ENCODE assay signal across 25 mouse cellular contexts in the genomic region with DNA sequence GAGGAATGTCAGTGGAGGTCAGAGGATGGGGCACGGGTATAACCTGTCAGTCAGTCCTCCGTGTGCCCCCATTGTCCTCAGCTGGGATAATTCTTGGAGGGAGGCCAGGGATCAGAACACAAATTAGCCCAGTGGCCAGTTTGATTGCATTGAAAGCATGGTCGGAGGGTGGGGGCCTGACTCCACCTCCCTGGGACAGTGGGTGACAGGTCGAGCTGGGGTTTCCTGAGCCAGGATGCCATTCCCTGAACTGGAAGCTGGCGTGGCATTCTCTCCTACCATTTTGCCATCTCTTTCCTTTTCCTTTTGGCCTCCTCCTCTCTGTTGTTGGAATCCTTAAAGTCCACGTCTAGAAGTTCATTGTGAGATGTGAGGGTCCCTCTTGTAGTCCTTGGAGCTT. TPM values are rescaled to one million over a fixed set of nuclear protein-coding genes. Genes with fewer than 3 reads are reported as not detected.
DNase-seq lines count a peak whose midpoint lies in the region; ATAC-seq lines count a peak whose summit lies in the region.
"Had no signal": no experiment of that assay in that cellular context is flagged by ENCODE, and none has a peak within 500 bp of the region (broad histone marks: within the 10 kb centered on the region; RNA-seq: fewer than 3 reads in every experiment).

No protein-coding gene starts in this region.

- no peaks in the 10 kb centered on the region for H3K9me3 ChIP-seq in heart, embryonic 16.5 days (replicated peaks; ENCODE audit: control insufficient read depth, low read length)
- H3K9me3 ChIP-seq in intestine, embryonic 15.5 days, result no peaks in the 10 kb centered on the region
- H3K9me3 ChIP-seq in liver, embryonic 13.5 days (replicated peaks), result no peaks in the 10 kb centered on the region
- no peaks in the 10 kb centered on the region for H3K9me3 ChIP-seq in stomach, embryonic 15.5 days
- H3K9me3 ChIP-seq: embryonic facial prominence, embryonic 13.5 days; forebrain, embryonic 13.5 days; hindbrain, embryonic 10.5 days; limb, embryonic 15.5 days; midbrain, embryonic 15.5 days; neural tube, embryonic 12.5 days had no signal

- no peaks in the 10 kb centered on the region for H3K36me3 ChIP-seq in heart, embryonic 16.5 days (ENCODE audit: control insufficient read depth, insufficient read depth)
- no peaks in the 10 kb centered on the region for H3K36me3 ChIP-seq in intestine, embryonic 15.5 days
- no peaks in the 10 kb centered on the region for H3K36me3 ChIP-seq in liver, embryonic 13.5 days
- H3K36me3 ChIP-seq in stomach, embryonic 15.5 days, result no peaks in the 10 kb centered on the region
- H3K36me3 ChIP-seq: embryonic facial prominence, embryonic 13.5 days; hindbrain, embryonic 10.5 days; limb, embryonic 15.5 days; midbrain, embryonic 15.5 days; neural tube, embryonic 12.5 days had no signal

- H3K4me3 ChIP-seq in heart, embryonic 16.5 days (ENCODE audit: low read length), result no peak overlapping the region
- no peak overlapping the region for H3K4me3 ChIP-seq in intestine, embryonic 15.5 days (replicated peaks)
- no peak overlapping the region for H3K4me3 ChIP-seq in liver, embryonic 13.5 days (replicated peaks)
- H3K4me3 ChIP-seq in stomach, embryonic 15.5 days (replicated peaks), result no peak overlapping the region
- H3K4me3 ChIP-seq: embryonic facial prominence, embryonic 13.5 days; erythroblast, embryonic 14.5 days; forebrain, embryonic 13.5 days; hindbrain, embryonic 10.5 days; limb, embryonic 15.5 days; midbrain, embryonic 15.5 days; neural tube, embryonic 12.5 days had no signal

- WGBS in heart, embryonic 16.5 days, result 51% methylated on average over 6 of the region's 6 CpGs
- WGBS in intestine, embryonic 15.5 days, result 80% methylated on average over 6 of the region's 6 CpGs
- 72% methylated on average over 6 of the region's 6 CpGs for WGBS in liver, embryonic 13.5 days (ENCODE audit: insufficient replicate concordance)
- WGBS in stomach, embryonic 15.5 days, result 73% methylated on average over 6 of the region's 6 CpGs

- DNase-seq in heart, adult 8-10 months (ENCODE audit: low spot score), result no peak
- DNase-seq in liver, embryonic 13.5 days, result no peak
- no peak for DNase-seq in cerebellum, postnatal 36 days
- DNase-seq in gastrocnemius, adult 8-10 months (ENCODE audit: low spot score in 2 of 2), result no peak
- DNase-seq: cerebellum, adult 2 months; cerebellum, postnatal 25 days; embryo, embryonic 11 days; kidney, adult 18-20 months; layer of hippocampus, adult 9-11 months; left cerebral cortex, postnatal 4 days; lung, postnatal 4 days; retina, postnatal 1 day had no signal

- peaks cover 12% of the 10 kb centered on the region for H3K4me1 ChIP-seq in heart, embryonic 16.5 days (ENCODE audit: control insufficient read depth, insufficient read depth, low read length)
- peaks cover 5% of the 10 kb centered on the region for H3K4me1 ChIP-seq in intestine, embryonic 15.5 days (replicated peaks)
- peaks cover 44% of the 10 kb centered on the region for H3K4me1 ChIP-seq in liver, embryonic 13.5 days (replicated peaks)
- no peaks in the 10 kb centered on the region for H3K4me1 ChIP-seq in stomach, embryonic 15.5 days
- H3K4me1 ChIP-seq: embryonic facial prominence, embryonic 13.5 days; forebrain, embryonic 13.5 days; limb, embryonic 15.5 days; midbrain, embryonic 15.5 days; neural tube, embryonic 12.5 days had no signal

- 0 out of 2 replicates have a peak overlapping the region, but pooled peaks have one; percentile 19 for H3K9ac ChIP-seq in heart, embryonic 16.5 days (ENCODE audit: low read length)
- H3K9ac ChIP-seq in intestine, embryonic 15.5 days, result no peak overlapping the region
- H3K9ac ChIP-seq in liver, embryonic 13.5 days, result no peak overlapping the region
- no peak overlapping the region for H3K9ac ChIP-seq in stomach, embryonic 15.5 days
- H3K9ac ChIP-seq: embryonic facial prominence, embryonic 13.5 days; forebrain, embryonic 13.5 days; limb, embryonic 15.5 days; midbrain, embryonic 15.5 days; neural tube, embryonic 12.5 days had no signal

- no peaks in the 10 kb centered on the region for H3K27me3 ChIP-seq in heart, embryonic 16.5 days (ENCODE audit: control insufficient read depth, insufficient read depth, low read length)
- no peaks in the 10 kb centered on the region for H3K27me3 ChIP-seq in intestine, embryonic 15.5 days (replicated peaks)
- H3K27me3 ChIP-seq in liver, embryonic 13.5 days, result no peaks in the 10 kb centered on the region
- no peaks in the 10 kb centered on the region for H3K27me3 ChIP-seq in stomach, embryonic 15.5 days (replicated peaks)
- H3K27me3 ChIP-seq: embryonic facial prominence, embryonic 13.5 days; forebrain, embryonic 13.5 days; limb, embryonic 15.5 days; midbrain, embryonic 15.5 days; neural tube, embryonic 12.5 days had no signal

- peak overlapping the region; percentile 66 for H3K27ac ChIP-seq in heart, embryonic 16.5 days (ENCODE audit: low read length)
- H3K27ac ChIP-seq in intestine, embryonic 15.5 days, result peak overlapping the region; percentile 73
- peak overlapping the region; percentile 35; the same call in 1 of the 2 replicates for H3K27ac ChIP-seq in liver, embryonic 13.5 days
- H3K27ac ChIP-seq in stomach, embryonic 15.5 days, result peak overlapping the region; percentile 82
- H3K27ac ChIP-seq: embryonic facial prominence, embryonic 13.5 days; forebrain, embryonic 13.5 days; hindbrain, embryonic 10.5 days; hindbrain, postnatal 0 days; kidney, postnatal 0 days; limb, embryonic 15.5 days; midbrain, embryonic 15.5 days; neural tube, embryonic 12.5 days had no signal

- no peak overlapping the region for H3K4me2 ChIP-seq in heart, embryonic 16.5 days (ENCODE audit: low read depth, low read length)
- H3K4me2 ChIP-seq in intestine, embryonic 15.5 days (replicated peaks), result peak overlapping the region; percentile 15; the same call in 1 of the 2 replicates
- peak overlapping the region; percentile 6; the same call in 1 of the 2 replicates for H3K4me2 ChIP-seq in liver, embryonic 13.5 days
- H3K4me2 ChIP-seq in stomach, embryonic 15.5 days, result peak overlapping the region; percentile 33
- H3K4me2 ChIP-seq: embryonic facial prominence, embryonic 13.5 days; forebrain, embryonic 13.5 days; limb, embryonic 15.5 days; midbrain, embryonic 15.5 days; neural tube, embryonic 12.5 days had no signal

- ATAC-seq in heart, embryonic 16.5 days (replicated peaks; ENCODE audit: extremely low read depth, insufficient read depth, low FRiP score), result no peak
- ATAC-seq in intestine, embryonic 15.5 days, result peak; percentile 50
- 0 out of 2 replicates have a peak, but pooled peaks have one; percentile 4 for ATAC-seq in liver, embryonic 13.5 days (ENCODE audit: low read depth)
- no peak for ATAC-seq in stomach, embryonic 15.5 days (ENCODE audit: insufficient read depth, low FRiP score, low read depth)
- ATAC-seq: forebrain, embryonic 13.5 days; hindbrain, postnatal 0 days; midbrain, embryonic 15.5 days had no signal

RNA-seq across cellular contexts. Expression of a gene that starts 27.0 kb away (rescaled TPM):
- 0.80 and 0.84 TPM in 2 replicates for polyA plus RNA-seq in heart, embryonic 16.5 days (2015; fragmentation: Nextera tagmentation; extraction: Ambion mirVana)
- total RNA-seq in heart, adult 8-10 months (2022), result 1 to 10 TPM in 2 of 4 experiments, under 1 TPM in 1, not detected in 1; 0.95 to 1.7 (median 1.5) TPM
- 0.93 and 1.1 TPM in 2 replicates for polyA plus RNA-seq in intestine, embryonic 15.5 days (2015; fragmentation: Nextera tagmentation; extraction: Ambion mirVana)
- 0.46 and 0.59 TPM in 2 replicates for polyA plus RNA-seq in liver, embryonic 13.5 days (2015; fragmentation: Nextera tagmentation; extraction: Ambion mirVana)
- 1.7 and 1.8 TPM in 2 replicates for polyA plus RNA-seq in stomach, embryonic 15.5 days (2015; fragmentation: Nextera tagmentation; extraction: Ambion mirVana)
- under 1 TPM in 1 of 4 experiments, not detected in 3; 0.46 TPM for total RNA-seq in gastrocnemius, adult 8-10 months (2022)
- total RNA-seq: gastrocnemius, adult 18-20 months had no signal

RNA-seq across cellular contexts. Expression of a gene that starts 27.2 kb away (rescaled TPM):
- 51.6 and 82.0 TPM in 2 replicates for polyA plus RNA-seq in heart, embryonic 16.5 days (2015; fragmentation: Nextera tagmentation; extraction: Ambion mirVana)
- total RNA-seq in heart, adult 8-10 months (2022), result 100 to 1,000 TPM in 1 of 4 experiments, 10 to 100 TPM in 3; 63.7 to 105 (median 80.0) TPM
- 161 and 174 TPM in 2 replicates for polyA plus RNA-seq in intestine, embryonic 15.5 days (2015; fragmentation: Nextera tagmentation; extraction: Ambion mirVana)
- 84.1 and 109 TPM in 2 replicates for polyA plus RNA-seq in liver, embryonic 13.5 days (2015; fragmentation: Nextera tagmentation; extraction: Ambion mirVana)
- polyA plus RNA-seq in stomach, embryonic 15.5 days (2015; fragmentation: Nextera tagmentation; extraction: Ambion mirVana), result 178 and 194 TPM in 2 replicates
- 10 to 100 TPM; 47.4 to 79.5 (median 63.1) TPM for total RNA-seq in gastrocnemius, adult 8-10 months (2022)

RNA-seq across cellular contexts. Expression of a gene that starts 33.6 kb away (rescaled TPM):
- 80.8 and 86.0 TPM in 2 replicates for polyA plus RNA-seq in heart, embryonic 16.5 days (2015; fragmentation: Nextera tagmentation; extraction: Ambion mirVana)
- 10 to 100 TPM; 43.4 to 74.6 (median 60.0) TPM for total RNA-seq in heart, adult 8-10 months (2022)
- polyA plus RNA-seq in intestine, embryonic 15.5 days (2015; fragmentation: Nextera tagmentation; extraction: Ambion mirVana), result 128 and 132 TPM in 2 replicates
- polyA plus RNA-seq in liver, embryonic 13.5 days (2015; fragmentation: Nextera tagmentation; extraction: Ambion mirVana), result 63.6 and 67.9 TPM in 2 replicates
- 136 and 149 TPM in 2 replicates for polyA plus RNA-seq in stomach, embryonic 15.5 days (2015; fragmentation: Nextera tagmentation; extraction: Ambion mirVana)
- 10 to 100 TPM; 53.5 to 80.2 (median 65.3) TPM for total RNA-seq in gastrocnemius, adult 8-10 months (2022)

RNA-seq across cellular contexts. Expression of a gene that starts 33.9 kb away (rescaled TPM):
- 28.2 and 29.5 TPM in 2 replicates for polyA plus RNA-seq in heart, embryonic 16.5 days (2015; fragmentation: Nextera tagmentation; extraction: Ambion mirVana)
- total RNA-seq in heart, adult 8-10 months (2022), result 1 to 10 TPM; 5.7 to 8.6 (median 8.3) TPM
- 49.2 and 49.8 TPM in 2 replicates for polyA plus RNA-seq in intestine, embryonic 15.5 days (2015; fragmentation: Nextera tagmentation; extraction: Ambion mirVana)
- polyA plus RNA-seq in liver, embryonic 13.5 days (2015; fragmentation: Nextera tagmentation; extraction: Ambion mirVana), result 25.8 and 29.3 TPM in 2 replicates
- polyA plus RNA-seq in stomach, embryonic 15.5 days (2015; fragmentation: Nextera tagmentation; extraction: Ambion mirVana), result 41.2 and 46.2 TPM in 2 replicates
- total RNA-seq in gastrocnemius, adult 8-10 months (2022), result 1 to 10 TPM; 6.9 to 9.8 (median 8.3) TPM

Comparison
In these comparisons a context has a peak if more than half of its experiments do, and no peak if none do; other contexts are left out.
1. ATAC-seq: peak in intestine, embryonic 15.5 days (single experiment) and liver, embryonic 13.5 days (single experiment); none in heart, embryonic 16.5 days (single experiment) and stomach, embryonic 15.5 days (single experiment).
2. Peak in every context shown above with its lines, with median percentiles within 50 percentile points of each other: H3K27ac ChIP-seq.